Mouse (Mus musculus) fibroblast of lung, adult 2 months (primary cell): ENCODE results near the gene Zfp358.

Experiments
- DNase-seq: peaks from one replicate; pipeline ENCODE4 v3.0.0-alpha.2; 2011; ENCODE audit warnings: low read depth

Zfp358 gene

DNA sequence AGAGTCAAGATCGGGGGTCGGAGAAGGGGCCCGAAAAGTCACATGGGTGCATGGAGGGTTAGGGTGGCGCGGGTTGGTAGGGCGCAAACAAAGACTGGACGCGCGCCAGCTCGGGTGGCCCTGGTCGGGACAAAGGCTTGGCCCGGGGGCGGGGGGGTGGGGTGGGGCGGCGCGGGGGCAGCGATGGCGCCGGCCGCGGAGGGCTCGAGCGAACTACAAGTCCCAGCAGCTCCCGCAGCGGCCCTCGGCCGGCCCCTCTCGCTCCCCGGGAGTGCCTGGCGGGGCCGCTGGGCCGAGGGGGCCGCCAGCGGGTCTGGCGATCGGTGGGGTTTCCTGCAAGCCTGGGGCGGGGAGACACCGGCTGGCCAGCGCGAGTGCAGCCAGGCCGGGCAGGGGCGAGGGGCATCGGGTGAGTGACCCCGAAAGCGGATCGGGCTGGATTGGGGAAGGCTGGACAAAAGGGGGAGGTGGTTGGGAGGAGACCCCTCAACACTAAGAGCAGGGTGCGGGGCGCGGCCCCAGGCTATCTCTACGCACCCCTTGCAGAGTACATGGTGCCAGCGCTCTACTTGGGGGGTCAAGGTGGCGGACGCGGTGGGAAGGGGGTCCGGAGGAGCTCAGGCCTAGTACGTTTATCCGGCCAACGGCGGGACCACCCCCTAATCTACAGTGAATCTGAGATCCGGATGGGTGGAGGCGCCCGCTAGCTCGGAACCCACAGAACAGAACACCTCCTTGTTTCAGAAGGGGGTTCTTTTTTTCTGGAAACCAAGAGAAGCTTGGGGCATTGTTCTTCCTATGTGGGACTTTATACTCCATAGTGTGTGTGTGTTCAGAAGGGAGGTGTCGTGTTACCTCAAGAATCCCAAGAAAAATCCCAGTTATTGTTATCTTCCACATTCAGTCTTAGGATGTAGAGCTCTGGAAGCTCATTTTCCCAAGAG is at the start of gene Zfp358:
Gene Zfp358, plus strand, starts transcription at position 238 of the 944 bp plus-strand sequence.
- DNase-seq = no peak

DNA sequence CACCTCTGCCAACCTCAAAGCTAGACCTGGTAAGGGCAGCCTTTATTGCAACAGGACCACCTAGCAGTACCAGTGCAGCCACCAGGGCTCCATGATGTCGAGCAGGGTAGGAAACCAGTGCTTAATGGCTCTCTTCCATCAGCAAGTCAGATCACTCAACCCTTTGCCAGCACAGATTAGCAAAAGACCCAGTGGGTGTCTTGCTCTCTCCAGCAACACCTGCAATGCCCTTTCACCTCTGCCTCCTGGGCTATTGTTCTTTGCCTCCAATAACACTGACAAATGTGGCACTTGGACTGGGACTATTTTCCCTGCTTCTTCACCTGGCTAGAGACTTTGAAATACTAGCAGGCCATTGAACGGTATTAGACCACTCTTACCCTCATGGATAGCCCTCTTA is 43.7 kb upstream of the Zfp358 start:
- DNase-seq = no peak

DNA sequence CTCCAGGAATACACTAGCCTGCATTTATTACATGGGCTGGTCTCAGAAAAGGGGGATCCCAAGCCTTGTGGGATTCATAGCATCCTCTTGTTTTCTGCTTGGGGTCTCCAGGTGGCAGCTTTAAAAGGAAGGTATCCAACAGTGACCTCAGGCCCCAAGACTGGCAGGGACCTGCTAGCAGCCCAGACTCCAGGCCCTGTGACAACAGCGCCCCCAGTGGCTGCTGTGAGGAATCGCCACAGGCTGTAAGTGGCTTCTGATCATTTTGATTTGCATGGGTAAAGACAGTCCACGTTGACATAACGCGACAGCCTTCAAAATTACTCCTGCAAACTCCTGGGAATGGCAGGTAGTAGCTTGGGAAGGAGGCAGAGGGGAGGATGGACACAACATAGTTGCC is 42.3 kb upstream of the Zfp358 start:
- DNase-seq = no peak

DNA sequence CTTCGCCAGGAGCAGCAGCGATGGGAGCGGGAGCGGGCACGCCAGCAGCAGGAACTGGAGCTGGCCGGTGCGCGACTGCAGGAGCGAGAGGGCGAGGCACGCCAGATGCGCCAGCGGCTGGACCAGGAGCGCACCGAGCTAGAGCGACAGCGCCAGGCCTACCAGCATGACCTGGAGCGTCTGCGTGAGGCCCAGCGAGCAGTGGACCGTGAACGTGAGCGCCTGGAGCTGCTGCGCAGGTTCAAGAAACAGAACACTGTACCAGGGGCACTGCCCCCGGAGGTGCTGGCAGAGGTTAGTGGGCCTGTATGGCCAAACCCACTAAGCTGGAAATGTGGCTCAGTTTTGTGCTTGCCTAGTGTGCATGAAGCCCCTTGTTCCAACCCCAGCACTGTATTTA is 40.9 kb upstream of the Zfp358 start:
- DNase-seq = no peak

DNA sequence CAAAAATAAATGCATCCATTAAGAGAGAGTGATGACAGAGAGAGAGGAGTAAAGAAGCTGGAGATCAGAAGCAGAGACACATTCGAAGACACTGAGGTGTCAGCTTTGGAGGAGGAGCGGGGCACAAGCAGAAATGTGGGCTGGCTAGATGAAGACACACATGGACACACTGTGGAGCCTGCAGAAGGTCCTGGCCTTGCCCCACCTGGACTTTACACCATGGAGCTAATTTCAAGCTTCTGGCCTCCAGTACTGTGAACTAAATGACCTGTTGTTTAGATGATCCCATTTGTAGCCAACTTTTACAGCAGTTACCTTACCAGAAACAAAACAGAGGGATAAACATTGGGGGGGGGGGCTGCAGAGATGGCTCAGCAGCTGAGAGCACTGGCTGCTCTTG is 29.7 kb upstream of the Zfp358 start:
- DNase-seq = no peak

DNA sequence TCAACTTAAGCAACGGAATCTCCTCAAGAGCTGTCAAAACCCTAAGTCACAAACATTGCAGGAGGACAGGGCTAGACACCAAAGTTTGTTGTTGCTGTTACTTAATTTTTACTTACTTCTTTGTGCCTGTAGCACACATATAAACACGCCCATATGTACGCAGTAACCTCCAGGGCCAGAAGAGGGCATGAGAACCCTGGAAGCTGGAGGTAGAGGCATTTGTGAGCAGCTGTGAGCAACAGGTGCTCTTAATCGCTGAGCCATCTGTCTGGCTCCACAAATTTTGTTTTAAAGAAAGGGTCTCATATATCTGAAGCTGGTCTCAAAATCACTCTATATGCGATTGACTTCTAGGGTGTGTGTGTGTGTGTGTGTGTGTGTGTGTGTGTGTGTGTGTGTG is 28.6 kb upstream of the Zfp358 start:
- DNase-seq = peak; percentile 28

DNA sequence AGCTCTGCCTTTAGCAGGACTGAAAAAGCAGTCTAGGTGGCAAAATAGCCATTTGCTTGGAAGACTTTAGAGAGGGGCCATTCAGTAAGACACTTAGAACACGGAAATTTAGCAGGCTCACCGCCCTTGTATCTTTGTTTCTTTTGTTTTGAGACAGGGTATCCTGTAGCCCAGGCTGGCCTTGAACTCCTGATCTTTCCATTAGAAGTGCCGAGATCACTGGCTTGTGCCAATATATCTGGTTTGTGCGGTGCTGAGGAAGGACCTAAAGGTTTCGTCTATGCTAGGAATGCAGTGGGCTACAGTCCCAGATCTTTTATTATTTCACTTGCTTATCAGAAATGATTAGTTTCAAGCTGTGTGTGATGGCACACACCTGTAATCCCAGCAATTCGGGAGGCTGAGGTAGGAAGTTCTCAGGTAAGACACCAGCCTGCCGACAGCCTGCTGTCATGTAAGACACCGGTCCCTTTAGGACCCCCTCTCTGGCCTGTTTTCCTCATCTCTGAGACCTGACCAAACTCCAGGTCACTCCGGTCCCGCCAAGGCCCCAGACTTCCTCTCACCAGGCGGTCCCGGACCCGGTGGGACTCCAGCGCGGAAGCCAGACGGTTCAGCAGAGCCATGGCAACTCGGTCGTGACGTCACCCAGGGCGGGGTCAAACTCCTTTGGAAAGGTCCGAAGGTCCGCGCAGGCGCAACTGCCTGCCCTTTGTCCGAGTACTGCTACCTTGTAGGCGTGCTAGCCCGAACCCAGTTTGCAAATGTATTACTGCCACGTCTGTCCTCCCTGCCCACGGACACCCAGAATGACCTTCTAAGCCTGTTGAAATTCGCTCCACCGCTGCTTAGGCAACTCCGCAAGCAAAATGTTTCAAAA is 25.7 kb upstream of the Zfp358 start, which contains the start of gene Pex11g:
Gene Pex11g, minus strand, starts transcription at position 675 of the 880 bp plus-strand sequence.
- DNase-seq = peak; percentile 94

DNA sequence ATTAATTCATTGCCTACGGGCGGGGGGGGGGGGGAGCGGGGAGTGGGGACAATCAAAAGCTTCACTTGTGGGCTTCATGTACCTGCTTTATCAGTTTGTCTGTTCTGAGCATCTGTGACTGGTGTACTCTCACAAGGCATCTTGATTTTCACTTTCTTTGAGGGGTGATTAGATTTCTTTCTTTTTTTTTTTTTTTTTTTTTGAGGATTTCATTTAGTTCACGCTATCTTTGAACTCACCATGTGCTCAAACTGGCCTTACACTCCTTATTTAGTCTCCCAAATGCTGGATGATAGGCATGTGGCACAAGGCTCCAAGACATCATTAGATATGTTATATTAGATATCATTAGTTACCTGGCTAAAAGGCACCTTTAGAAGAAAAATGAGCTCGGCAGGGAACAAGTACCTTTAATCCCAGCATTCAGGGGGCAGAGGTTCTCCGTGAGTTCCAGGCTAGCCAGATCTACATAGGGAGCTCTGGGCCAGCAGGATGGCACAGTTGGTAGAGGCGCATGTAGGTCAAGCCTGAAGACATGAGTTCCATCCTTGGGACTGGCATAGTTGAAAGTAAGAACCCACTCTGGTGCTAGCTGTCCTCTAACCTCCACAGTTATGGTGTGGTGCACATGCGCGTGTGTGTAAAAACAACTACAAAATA is 24.9 kb upstream of the Zfp358 start:
- no peak for DNase-seq

DNA sequence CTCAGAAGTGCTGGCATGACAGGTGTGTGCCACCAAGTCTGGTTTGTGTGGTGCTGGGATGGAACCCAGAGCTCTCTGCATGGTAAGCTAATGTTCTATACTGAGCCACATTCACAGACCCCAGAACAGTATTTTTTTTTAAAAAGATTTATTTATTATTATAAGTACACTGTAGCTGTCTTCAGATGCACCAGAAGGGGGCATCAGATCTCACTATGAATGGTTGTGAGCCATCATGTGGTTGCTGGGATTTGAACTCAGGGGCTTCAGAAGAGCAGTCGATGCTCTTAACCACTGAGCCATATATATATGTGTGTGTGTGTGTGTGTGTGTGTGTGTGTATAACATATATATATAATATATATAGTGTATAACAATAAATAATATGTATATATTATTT is 24.1 kb upstream of the Zfp358 start:
- no peak for DNase-seq

DNA sequence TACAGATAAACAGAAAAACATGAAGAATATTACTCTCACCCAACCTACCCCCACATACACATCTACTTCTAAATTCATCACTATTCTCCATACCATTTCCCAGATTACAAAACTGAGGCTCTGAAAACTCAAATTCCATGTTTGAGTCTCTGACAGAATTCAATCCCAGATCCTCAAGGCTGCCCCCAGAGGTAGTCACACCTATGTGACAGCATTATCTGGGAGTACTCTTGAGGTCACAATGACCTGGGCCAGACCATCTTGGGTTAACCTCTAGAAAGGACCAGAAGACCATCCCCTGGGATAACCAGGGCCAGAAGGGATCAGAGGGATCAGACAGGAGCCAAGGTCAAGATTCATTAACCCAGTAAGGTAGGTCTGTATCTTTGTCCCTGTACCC is 22.4 kb upstream of the Zfp358 start, which contains the start of gene Tex45:
Gene Tex45, plus strand, starts transcription at position 301 of the 400 bp plus-strand sequence.
- DNase-seq = no peak

DNA sequence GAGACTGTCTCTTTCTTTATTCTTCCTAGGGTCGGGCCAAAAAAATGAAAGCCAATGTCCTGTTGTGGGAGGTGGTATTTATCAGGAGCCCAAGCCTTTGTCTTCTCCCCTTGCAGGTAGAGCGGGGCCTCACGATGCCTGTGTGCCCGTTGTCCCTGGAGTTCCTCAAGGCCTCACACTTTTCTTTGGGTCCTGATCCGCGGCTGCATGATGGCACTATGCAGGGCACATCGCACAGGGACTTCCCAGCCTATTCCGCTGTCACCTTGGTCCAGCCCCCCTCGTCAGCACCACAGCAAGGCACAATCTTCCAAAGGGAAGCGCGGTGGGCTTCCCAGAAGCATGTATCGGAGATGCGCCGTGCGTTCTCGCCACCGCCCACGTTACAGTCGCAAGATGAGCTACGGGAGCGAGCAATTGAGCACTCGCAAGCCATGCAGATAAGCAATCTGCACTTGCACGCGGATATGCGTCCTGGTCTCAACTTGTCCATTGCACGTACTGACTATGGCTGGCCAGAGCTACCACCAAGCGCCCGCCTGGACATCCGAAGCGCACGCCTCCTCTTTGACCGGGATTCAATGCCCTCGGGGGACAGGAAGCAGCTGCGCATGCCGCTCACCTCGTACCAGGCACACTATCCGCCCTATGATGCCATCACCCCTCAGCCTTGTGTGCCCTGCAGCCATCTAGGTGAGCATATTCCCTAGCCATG is 17.1 kb upstream of the Zfp358 start:
- DNase-seq = no peak

DNA sequence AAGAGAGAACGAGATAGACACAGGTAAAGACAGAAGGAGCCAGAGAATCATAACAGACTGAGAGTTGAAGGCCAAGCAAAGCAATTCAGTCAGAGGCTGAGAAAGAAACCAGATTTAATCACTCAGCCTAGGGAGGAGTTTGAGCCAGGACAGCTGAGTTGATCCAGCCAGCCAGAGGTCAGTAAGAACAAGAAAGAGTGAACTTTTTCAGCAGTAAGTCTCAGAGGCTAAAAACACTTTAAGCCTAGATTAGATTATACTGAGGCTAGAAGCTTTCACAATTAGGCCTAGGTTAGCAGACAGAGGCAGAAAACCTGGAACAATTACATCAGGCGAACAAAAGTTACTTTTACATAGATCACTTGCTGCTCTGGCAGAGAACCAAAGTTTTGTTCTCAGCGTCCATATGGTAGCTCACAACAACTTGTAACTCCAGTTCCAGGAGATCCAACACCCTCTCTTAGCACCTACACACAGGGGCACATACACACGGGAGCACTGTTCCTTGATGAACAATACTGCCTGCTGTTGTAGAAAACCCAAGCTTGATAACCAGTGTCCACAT is 12.6 kb upstream of the Zfp358 start:
- no peak for DNase-seq

DNA sequence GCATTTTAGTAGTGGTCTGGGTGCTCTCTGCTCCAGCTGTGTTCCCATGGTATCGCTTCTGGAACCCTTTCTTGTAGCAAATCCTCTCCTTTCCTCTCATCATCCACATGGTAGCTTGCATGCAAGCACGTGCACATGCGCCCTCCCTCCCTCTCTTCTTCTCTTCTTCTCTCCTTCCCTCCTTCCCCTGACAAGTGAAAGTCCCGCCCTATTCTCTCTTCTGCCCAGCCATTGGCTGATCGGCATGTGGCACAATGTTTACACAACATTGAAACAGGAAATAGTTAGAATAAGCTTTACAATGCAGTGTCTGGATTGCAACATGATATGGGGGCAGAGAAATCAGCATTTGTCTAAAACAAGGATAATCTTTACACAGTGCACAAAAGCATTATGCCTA is 11.3 kb upstream of the Zfp358 start:
- no peak for DNase-seq

DNA sequence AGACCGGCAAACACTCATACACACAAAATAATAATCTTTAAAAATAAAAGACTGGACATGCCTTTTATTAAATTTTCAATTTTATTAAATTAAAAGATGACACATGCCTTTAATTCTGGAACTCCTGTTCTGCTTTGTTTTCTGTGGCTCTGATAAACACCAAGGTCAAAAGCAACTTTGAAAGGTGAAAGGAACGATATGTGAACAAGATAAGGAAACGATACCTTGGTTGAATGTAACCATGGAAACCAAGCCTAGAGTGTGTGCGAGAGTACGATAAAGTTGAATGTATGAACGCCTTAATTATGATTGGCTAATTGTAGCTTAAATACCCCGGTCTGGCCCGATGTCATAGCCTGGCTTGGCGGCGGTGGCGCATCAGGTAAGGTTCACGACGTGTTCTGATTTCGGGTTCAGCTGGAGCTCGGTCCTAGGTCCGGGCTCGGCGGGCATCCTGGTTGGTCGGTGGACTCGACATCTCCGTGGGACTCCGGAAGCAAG is 10.6 kb upstream of the Zfp358 start:
- DNase-seq = no peak

DNA sequence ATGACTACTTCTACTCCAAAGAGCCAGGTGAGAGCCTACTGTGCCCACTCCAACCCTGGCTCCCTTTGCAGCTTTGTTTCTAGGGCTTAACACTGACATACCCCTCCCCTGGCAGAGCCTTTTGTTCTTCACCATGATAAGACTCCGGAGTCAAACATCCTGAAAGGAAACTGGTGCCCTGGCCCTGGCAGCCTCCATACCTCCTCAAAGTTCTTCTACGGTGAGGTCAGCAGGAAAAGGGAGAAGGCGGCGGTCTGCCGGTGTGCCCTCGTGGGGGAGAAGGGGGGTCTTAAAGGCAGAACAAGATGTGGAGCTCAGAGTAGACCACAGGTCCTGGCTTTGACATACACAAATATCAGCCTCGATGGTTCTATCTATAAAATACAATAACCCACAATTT is 9.4 kb upstream of the Zfp358 start:
- DNase-seq = no peak

DNA sequence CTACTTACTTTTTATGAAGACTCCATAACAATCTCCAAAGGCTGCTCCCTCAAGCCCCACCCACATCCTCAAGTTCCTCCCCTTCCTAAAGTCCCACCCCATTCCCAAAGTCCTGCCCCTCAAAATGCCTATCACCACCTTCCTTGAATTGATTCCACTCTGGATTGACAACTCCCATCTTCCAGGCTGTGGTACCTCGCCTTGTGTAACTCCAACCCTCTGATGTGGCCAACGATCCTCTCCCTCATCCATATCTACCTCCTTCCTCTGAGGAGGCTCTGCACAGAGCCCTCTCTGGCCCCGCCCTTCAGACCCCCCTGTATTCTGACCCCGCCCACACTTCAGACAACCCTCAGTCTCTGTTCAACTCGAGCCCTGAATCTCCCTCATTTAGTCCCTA is 7.7 kb upstream of the Zfp358 start:
- DNase-seq = no peak

DNA sequence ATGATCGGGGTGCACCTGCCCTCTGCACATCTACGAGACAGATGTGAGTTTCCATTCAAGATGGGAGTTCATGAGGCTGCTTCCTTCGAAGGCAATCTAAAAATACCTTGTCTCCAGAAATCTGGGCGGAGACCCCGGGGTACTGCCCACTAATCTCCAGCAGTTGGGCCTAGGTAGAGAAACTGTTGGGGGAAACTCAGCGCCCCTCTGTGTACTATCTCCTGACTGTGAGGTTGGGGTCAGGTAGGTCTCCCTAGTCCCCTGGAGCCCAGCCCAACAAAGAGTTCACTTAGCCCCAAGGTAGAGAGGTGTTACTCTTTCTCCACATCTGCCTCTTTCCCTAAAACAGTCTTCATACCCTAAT is 889 bp downstream of the Zfp358 start:
- DNase-seq = no peak

DNA sequence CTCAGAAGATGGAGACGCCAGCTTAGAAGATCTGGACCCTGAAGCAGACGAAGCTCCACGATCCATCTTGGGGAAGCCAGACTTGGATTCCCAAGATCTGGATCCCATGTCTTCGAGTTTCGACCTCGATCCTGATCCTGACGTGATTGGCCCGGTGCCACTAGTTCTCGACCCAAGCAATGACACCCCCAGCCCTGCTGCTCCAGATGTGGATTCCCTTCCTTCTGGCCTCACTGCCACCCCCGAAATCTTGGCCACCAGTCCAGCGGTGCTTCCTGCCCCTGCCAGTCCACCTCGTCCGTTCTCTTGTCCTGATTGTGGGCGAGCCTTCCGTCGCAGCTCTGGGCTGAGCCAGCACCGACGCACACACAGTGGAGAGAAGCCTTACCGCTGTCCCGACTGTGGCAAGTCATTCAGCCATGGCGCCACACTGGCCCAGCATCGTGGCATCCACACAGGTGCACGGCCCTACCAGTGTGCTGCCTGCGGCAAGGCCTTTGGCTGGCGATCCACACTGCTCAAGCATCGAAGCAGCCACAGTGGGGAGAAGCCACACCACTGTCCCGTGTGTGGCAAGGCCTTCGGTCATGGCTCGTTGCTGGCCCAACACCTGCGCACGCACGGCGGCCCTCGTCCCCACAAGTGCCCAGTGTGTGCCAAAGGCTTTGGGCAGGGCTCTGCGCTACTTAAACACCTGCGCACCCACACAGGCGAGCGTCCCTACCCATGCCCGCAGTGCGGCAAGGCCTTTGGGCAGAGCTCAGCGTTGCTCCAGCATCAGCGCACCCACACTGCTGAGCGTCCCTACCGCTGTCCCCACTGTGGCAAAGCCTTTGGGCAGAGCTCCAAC is 2.9 kb downstream of the Zfp358 start:
- no peak for DNase-seq

DNA sequence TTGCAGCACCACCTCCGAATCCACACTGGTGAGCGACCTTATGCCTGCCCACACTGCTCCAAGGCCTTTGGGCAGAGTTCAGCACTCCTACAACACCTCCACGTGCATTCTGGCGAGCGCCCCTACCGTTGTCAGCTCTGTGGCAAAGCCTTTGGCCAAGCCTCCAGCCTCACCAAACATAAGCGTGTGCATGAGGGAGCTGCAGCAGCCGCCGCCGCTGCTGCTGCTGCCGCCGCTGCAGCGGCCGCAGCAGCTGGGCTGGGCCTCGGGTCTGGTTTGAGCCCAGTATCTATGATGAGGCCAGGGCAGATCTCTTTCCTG is 3.5 kb downstream of the Zfp358 start:
- DNase-seq = no peak

DNA sequence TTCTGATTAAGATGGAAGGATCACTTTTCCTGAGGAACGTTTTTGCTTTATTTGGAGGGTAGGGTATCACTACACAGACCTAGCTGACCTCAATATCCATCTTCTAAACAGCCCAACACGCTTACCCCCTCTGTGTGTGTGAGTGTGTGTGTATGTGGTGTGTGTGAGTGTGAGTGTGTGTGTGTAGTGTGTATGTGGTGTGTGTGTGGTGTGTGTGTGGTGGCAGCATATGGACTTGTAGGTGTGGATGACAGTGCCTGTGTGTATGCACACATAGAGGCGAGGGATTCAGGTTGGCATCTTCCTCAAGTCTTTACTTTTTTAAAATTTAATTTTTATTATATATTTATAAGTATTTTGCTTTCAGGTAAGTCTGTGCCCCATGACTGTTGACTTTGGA is 5.6 kb downstream of the Zfp358 start:
- DNase-seq = no peak
